Mouse (Mus musculus): Measurements from ENCODE around the gene Stap2.

Gene Stap2

DNA sequence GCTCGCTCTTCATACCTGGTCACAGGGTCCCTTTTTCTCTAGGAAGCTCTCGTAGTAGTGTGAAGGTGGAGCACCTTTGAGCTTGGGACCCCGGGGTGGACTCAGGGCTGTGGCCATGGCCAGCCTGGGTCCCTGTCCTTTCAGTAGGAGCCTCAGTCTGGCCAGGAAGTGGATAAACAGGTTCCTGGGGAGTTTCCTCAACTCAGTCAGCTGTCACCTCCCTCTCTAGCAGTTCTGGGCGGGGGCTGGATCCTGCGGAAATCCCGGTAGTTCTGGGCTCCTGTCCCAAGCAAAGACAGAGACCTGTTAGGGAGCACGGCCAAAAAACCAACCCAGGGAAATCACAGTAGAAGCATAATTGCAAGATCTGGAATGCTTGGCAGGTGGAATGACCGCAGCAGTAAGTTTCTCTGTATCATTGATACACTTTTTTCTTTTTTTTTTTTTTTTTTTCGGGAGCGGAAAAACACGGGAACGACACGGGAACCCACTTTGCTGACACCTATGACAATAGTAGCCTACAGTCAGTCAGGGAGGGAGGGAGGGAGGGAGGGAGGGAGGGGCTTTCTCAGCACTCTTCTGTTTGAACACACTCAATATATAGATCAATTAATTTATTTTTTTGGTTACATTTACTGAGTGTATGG, at the start of gene Stap2, which contains the start of gene Mpnd:
Gene Stap2 (minus strand): TSS at position 170 of the 647 bp plus-strand sequence.
Gene Mpnd (plus strand): TSS at position 297 of the 647 bp plus-strand sequence.
- peak; percentile 92 for DNase-seq (ENCODE audit: low read depth, low spot score)

DNA sequence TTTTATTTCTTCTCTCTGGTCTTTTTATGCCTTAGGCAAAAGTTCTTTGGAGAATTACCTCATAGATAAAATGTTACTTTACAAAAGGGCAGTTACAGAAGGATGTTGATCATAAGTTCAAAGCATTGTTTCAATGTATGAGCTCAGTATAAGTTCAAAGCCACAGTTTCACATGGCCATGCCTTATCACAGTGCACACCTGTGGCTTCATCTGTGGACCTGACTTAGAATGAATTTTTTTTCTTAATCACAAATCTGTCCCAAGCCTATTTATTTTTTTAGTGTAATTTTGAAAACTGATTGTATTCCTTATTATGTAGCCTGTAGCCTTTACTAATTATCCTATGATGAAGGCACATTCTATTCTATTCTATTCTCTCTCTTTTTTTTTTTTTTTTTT, 49.6 kb upstream of the Stap2 start:
- no peak for DNase-seq (ENCODE audit: low read depth, low spot score)

GRCm38 (mm10) chr17:56051369-56051768, 46.0 kb upstream of the Stap2 start:
- no peak for DNase-seq (ENCODE audit: low read depth, low spot score)

GRCm38 (mm10) chr17:56040857-56041163, 35.4 kb upstream of the Stap2 start:
- DNase-seq (ENCODE audit: low read depth, low spot score) = no peak

DNA sequence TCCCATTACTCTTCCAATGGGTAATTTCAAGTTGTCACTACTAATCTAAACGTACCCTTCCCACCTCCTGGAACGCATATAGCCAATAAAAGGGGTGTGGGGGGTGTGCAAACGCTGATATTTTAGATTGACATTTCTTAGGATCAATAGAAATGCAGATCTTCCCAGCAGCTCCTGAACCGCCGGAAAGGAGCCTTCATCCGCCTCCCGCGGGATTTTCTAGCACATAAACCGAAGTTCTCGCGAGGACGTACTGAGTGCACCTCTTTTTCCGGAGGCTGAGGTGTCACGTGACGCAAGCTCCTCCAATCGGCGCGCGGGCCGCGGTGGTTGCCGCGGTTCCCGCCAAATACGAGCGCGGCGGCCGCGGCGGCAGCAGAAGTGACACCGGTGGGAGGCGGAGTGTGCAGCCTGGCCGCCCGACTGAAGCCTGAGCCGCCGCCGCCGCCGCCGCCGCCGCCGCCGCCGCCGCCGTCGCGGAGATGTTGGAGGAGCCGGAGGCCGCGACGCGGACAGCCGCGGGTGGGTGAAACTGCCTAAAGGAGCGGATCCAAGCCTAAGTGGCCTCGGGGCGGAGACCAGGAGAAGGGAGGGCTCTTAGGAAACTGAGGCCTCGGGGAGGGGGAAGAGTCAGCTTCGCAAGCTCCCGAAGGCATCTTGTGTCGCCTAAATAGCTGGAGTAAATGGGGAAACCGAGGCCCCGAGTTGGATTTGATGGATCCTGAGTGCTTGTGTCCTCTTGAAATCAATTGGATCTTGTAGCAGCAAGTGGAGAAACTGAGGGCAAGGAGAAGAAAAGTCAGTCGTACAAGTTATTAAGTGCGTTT, 34.9 kb upstream of the Stap2 start, which contains the start of gene Chaf1a:
Gene Chaf1a (plus strand): TSS at position 410 of the 827 bp plus-strand sequence.
- peak; percentile 97 for DNase-seq (ENCODE audit: low read depth, low spot score)

DNA sequence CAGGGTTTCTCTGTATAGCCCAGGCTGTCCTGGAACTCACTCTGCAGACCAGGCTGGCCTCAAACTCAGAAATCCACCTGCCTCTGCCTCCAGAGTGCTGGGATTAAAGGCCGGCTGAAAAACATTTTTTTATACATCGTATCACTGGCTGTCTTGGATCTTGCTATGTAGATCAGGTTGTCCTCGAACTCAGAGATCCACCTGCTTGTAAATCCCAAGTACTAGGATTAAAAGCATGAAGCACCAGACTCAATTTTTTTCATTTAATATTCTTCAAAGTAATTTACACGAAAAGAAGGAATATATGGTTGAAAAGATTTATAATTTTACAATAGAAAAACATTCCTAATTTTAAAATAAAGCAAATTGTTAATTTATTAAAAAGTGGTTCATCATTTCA, 34.0 kb upstream of the Stap2 start:
- DNase-seq (ENCODE audit: low read depth, low spot score) = no peak

DNA sequence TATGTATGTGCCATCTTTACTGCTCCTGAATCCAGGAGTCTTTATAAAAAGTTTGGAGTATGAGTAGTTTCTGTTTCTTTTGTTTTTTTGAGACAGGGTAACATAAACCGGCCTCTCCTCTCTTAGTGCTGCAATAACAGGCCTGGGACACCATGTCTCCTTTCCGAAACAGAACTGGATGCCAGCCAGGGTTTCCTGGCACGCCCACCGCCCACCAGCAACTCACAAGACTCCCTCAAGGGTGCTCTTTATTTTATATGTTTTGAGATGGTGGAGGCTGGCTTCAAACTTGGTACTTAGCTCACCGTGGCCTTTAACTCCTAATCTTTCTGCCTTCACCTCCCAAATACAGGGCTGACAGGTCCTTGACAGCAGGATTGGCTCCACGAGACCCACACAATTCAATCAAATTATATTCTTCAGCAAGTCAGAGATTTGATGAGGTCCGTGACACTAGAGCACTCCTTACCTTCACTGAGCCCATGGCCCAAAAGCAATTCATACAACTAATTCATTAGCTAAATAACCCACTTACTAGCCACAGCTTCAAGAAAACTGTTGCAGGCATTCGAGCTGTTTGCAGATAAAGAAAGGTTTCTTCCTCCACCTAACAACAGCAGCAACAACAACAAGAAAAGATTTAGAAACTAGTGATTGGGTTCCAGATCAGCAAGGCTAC, 33.3 kb upstream of the Stap2 start:
- DNase-seq (ENCODE audit: low read depth, low spot score) = no peak

DNA sequence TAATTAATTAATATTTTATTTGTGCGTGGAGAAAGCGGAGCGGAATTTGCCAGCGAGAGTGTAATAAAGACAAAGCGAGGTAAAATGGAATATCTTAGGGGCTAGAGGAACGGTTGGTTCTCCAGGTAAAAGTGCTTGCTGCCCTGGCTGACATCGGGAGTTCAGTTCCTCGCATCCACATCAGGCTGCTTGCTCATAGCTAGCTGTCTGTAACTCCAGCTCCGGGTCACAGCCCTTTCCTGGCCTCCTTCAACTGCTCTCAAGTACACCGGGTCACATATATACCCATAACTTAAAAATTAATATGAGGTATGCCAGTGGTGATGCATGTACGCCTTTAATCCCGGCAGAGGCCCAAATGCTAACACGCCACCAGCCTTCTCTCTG, 31.5 kb upstream of the Stap2 start:
- DNase-seq (ENCODE audit: low read depth, low spot score) = no peak

DNA sequence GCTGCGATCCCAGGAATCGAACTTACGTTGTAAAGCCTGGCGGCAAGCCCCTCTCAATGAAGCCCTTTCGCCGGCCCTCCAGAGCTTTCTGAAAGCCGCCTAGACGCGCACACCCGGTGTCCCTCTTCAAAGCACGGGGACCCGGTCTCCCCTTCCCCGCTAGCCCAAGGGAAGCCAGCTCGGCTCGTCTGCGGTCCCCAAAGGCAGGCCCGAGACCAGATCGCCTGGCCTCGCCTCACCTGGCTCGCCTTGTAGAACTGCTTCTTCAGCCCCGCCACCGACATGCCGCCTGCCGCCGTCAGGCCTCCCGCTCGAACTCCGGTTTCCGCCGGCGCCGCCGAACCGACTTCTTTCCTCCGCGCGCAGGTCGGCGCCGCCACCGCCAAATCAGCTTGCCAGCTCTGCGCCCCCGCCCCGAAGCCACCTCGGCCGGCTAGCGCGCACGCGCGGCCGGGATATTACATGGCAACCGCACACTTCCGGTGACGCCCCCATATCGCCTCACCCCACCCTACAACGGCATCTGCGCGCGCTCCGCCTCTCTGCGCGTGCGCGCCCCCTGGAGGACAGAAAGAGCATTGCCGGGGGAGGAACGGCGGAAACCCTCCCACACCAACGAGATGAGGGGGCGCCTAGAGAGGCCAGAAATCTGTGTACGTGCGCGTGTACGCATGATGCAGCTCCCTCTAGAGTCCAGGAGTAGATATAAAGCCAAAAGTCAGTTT, 31.0 kb upstream of the Stap2 start, which contains the start of gene Sh3gl1:
Gene Sh3gl1 (minus strand): TSS at position 460 of the 725 bp plus-strand sequence.
- peak; percentile 100 for DNase-seq (ENCODE audit: low read depth, low spot score)

DNA sequence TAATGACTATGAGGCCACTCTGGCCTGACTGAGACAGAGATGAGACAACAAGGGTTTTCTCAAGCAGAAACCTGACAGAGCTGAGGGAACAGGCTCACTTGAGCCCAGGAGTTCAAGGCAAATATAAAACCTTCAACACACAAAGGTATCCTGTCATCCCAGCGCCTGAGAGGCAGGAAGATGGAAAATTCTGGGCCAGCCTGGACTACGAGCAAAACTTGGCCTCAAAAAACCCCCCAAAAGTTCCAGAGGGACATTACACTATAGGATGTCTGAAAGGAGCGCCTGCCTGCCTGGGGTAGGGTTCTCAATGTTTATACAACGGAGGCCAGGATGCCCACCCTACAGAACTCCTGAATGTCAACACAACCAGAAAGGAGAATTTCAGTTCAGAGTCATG, 29.8 kb upstream of the Stap2 start:
- DNase-seq (ENCODE audit: low read depth, low spot score) = no peak

- DNase-seq (ENCODE audit: low read depth, low spot score) = no peak
Observed at GRCm38 (mm10) chr17:56034726-56035100, 29.3 kb upstream of the Stap2 start.

DNA sequence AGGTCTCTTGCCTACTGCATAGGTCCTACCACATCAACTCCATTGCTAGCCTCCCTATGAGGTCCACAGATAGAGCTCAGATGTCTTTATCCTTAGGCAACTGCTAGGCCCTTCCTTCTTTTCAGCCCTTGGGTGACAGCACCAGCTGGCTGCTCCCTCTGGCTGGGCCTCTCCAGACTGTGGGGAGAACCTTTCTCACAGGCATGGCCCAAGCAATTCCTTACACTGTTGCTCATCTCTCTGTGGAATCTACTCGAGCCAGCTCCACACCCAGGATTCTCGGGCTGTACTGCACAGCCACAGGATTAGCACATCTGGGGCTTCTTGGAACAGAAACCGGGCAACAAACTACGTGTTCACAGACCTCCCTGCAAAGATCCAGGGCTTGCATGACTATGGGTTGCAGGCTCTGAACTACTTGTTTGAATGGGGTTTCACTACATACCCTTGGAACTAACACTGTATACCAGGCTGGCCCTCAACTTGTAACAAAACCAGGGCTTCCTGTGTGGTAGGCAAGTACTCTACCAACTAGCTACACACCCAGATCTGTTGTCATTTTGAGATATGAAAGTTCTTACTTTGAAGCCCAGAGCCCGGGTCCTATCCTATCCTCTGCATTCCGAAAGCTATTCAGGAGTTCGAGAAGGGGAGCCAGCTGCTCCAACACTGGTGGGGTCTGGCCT, 28.8 kb upstream of the Stap2 start:
- peak; percentile 49 for DNase-seq (ENCODE audit: low read depth, low spot score)

DNA sequence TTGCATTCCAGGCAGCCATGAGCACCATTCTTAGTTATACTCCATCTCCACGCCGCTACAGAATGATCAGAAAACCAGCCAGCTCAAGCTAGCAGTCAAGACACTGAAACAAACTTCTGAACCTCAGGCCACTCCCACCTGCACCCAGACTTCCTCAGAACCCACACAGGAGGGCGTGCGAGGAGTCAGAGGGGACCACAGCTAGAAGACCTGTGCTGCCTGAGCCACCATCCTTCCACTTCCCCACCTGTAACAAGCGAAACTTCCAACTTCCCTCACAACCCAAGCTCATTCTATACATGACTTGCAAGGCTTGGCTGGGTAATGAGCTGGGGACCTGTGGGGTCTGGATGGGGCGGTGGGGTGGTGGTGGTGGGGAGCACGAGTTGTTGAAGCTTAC, 27.4 kb upstream of the Stap2 start:
- DNase-seq (ENCODE audit: low read depth, low spot score) = peak; percentile 57

DNA sequence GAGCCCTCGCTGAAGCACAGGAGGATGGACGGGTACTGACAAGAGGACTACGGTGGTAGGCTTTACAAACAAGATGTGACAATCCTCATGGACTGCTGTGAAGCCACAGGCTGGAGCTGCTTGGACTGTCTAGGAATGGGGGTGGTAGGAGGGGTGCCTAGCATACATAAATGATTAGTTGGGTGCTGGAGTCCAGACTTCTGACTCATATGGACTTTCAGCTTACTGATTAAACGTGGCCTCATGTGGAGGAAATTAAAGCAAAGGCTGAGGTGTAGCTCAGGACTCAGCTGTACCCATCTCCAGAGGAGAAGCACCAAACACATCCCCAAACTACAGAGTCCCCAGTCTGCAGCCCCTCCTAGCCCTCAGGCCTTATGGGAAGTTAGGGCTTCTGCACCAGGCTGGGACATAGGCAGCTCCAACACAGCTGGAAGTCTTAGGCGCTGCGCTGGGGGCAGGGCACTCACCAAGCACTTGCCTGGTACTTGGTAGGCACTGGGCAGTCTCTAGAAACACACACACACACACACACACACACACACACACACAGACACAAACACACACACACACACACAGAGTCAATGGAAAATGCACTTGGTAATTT, 26.8 kb upstream of the Stap2 start:
- no peak for DNase-seq (ENCODE audit: low read depth, low spot score)

DNA sequence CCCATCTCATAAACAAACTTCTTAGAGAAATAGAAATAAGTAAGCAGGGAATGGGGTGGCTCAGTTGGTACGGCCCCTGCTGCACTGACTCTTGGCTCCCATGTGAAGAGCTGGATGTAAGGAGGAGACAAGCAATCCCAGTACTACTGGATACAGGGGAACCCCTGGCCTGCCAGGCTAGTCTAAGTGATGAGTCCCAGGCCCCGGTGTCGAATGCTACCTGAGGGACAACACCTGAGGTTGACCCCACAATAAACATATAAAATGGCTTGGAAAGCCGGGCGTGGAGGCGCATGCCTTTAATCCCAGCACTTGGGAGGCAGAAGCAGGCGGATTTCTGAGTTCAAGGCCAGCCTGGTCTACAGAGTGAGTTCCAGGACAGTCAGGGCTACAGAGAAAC, 26.0 kb upstream of the Stap2 start:
- no peak for DNase-seq (ENCODE audit: low read depth, low spot score)

DNA sequence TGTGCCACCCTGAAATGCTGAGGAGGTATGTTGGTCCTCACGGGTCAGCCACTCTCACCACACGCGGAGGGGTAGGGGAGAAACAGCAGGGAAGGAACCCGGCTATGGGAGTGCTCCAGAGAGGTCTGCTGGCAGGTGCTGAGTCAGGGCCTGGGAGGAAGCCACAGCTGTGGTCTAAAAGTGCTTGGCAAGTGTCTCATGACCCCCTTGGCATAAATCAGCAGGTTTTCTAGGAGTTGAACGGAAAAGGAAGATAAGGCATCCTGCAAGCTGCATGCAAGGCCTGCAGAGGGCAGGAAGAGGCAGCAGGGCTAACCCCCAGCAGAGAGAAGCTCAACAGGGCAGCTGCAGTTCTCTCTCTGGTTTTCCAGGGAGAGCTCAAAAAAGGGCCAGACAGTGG, 25.5 kb upstream of the Stap2 start:
- DNase-seq (ENCODE audit: low read depth, low spot score) = no peak

GRCm38 (mm10) chr17:56030238-56030870, 25.0 kb upstream of the Stap2 start:
- DNase-seq (ENCODE audit: low read depth, low spot score) = no peak

DNA sequence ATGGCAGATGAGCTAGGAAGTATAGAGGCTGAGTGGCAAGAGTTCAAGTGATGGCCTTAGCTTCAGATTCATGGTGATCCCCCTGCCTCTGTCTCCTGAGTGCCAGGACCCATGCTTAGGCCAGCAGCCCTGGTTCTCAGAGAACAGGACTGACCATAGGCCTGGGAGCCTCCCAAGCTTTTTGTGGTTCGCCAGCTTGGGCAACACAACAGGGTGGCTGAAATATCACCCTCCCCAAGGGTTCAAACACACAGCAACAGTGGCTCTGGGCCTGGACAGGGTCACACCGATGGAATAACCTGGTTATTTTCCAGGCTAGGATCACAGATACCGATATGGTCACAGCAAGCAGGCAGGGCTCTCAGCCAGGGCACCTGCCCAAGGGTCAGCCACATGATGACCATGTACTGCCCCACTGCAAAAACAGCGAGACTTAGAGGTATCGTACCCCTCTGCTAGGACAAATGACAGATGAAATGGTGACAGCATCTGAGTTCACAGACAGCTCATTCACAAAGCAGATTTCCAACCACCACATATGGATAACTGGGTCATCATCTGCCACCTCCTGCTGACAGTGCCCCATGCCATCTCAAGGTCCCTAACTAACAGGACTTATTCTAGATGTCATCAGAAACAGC, 22.5 kb upstream of the Stap2 start:
- no peak for DNase-seq (ENCODE audit: low read depth, low spot score)

GRCm38 (mm10) chr17:56026881-56027280, 21.5 kb upstream of the Stap2 start:
- no peak for DNase-seq (ENCODE audit: low read depth, low spot score)

- no peak for DNase-seq (ENCODE audit: low read depth, low spot score)
Observed at GRCm38 (mm10) chr17:56026303-56026702, 20.9 kb upstream of the Stap2 start.
